Mouse (Mus musculus): Measurements from ENCODE around the gene Birc2. TPM values are rescaled to one million over a fixed set of nuclear protein-coding genes. Genes with fewer than 3 reads are reported as not detected.

Birc2 gene
- total RNA-seq, 2 experiments from 2014 or later = 31.0 to 38.1 TPM

DNA sequence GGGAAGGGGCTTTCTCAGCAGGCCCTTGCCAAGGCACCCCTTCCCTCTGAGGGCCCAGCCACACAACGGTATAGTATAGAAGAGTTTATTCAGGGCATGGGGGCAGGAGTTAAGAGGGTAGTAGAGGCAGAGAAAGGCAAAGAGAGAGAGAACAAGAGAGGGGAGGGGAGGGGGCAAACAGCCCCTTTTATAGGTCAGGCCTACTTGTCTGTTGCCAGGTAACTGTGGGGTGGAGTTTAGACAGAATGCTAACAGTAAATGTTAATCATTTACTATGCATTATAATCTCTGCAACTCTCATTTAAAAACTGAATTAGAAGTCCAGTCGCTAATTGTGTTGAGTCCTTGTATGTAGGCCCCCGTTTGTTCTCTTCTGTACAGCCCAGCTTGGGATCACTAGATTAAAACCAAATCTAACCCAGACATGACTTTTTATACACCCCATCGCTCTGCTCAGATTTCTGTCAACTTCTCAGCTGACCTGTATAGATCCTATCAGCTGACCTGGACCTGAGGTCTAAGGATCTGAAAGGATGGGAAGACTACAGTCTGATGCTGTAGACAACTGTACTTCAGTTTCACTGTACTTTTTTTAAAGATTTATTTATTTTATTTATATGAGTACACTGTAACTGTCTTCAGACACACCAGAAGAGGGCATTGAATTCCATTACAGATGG, 8.5 kb upstream of the Birc2 start:
- no peak for DNase-seq (ENCODE audit: extremely low spot score in 1 of 2, low spot score in 2 of 2)
- intact Hi-C loops (cut with DNase I) = no loop called here
- no peak for TF ChIP-seq CTCF (IDR thresholded peaks at IDR 0.05)
- no peak overlapping the region for H3K4me3 ChIP-seq
- no peak overlapping the region for H3K27ac ChIP-seq

GRCm38 (mm10) chr9:7841221-7841620, 4.4 kb upstream of the Birc2 start:
- no peak overlapping the region for H3K4me3 ChIP-seq
- H3K27ac ChIP-seq = no peak overlapping the region
- no peak for DNase-seq (ENCODE audit: extremely low spot score in 1 of 2, low spot score in 2 of 2)
- intact Hi-C loops (cut with DNase I) = no loop called here
- TF ChIP-seq CTCF (IDR thresholded peaks at IDR 0.05) = no peak

- no peak for DNase-seq (ENCODE audit: extremely low spot score in 1 of 2, low spot score in 2 of 2)
- no peak for TF ChIP-seq CTCF (IDR thresholded peaks at IDR 0.05)
- intact Hi-C loops (cut with DNase I) = loop anchor here (5.0 to 10.0 kb wide), 4 partner anchors 114 to 653 kb away; partner anchors contain the start of genes Cep126, Cfap300, Dcun1d5 and Dync2h1
These were observed 1.1 kb upstream of the Birc2 start for GRCm38 (mm10) chr9:7837806-7838440.

GRCm38 (mm10) chr9:7836331-7836730, 533 bp downstream of the Birc2 start:
- H3K27ac ChIP-seq = peak overlapping the region; percentile 100
- intact Hi-C loops (cut with DNase I) = loop anchor here (5.0 to 10.0 kb wide), 4 partner anchors 116 to 652 kb away; partner anchors contain the start of genes Cep126, Cfap300, Dcun1d5 and Dync2h1

More at GRCm38 (mm10) chr9:7837806-7838440, 1.1 kb upstream of the Birc2 start:
- Histone ChIP-seq H3K4me3 (peak overlapping the region; percentile 90), H3K27ac (peak overlapping the region; percentile 100)

DNA sequence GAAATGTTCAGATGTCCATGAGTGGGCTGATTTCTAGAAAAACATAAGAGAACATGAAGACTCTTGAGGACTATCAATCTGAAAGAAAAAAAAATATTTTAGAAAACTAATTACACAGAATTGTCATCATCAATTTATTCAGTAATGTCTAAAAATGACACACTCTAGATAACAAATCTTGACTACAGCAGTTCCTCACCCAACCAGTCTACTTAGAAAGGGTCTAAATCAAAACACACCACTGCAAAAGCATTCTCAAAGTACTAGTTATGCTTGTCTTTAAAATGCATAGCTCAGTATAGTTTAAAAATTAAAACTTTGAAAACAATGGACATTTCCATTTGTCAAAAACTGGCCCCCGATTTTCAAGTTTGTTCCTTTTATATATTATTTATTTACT, 1.6 kb downstream of the Birc2 start:
- Histone ChIP-seq H3K27ac (no peak overlapping the region), H3K4me3 (no peak overlapping the region; the same call in 1 of the 2 replicates)
- DNase-seq (ENCODE audit: extremely low spot score in 1 of 2, low spot score in 2 of 2) = no peak
- TF ChIP-seq CTCF (IDR thresholded peaks at IDR 0.05) = no peak
- intact Hi-C loops (cut with DNase I) = loop anchor here (2.0 to 10.0 kb wide), 5 partner anchors 71 to 651 kb away; partner anchors contain the start of genes Cep126, Cfap300, Dcun1d5 and Dync2h1

More at GRCm38 (mm10) chr9:7836331-7836730, 533 bp downstream of the Birc2 start:
- peak overlapping the region; percentile 90 for H3K4me3 ChIP-seq
- no peak for TF ChIP-seq CTCF (IDR thresholded peaks at IDR 0.05)
- DNase-seq (ENCODE audit: extremely low spot score in 1 of 2, low spot score in 2 of 2) = peak; percentile 45 to 46

DNA sequence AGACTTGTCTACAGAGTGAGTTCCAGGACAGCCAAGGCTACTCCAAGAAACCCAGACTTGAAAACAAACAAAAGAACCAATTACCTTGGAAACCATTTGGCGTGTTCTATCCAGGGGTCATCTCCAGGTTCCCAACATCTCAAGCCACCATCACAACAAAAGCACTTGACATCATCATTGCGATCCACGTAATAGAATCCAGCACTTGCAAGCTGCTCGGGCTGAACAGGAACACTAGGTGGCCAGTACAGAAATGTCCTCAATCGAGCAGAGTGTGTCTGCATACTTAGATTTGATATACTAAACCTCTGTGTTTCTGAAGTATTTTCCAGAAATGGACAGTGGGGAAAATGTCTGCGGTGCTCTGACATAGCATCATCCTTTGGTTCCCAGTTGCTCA, 3.4 kb downstream of the Birc2 start:
- H3K4me3 ChIP-seq = peak overlapping the region; percentile 1; the same call in 1 of the 2 replicates
- TF ChIP-seq CTCF (IDR thresholded peaks at IDR 0.05) = peak; percentile 10
- intact Hi-C loops (cut with DNase I) = loop anchor here (10.0 kb wide), 1 partner anchor 649 kb away; the partner anchor contains the start of genes Dcun1d5 and Dync2h1
- DNase-seq (ENCODE audit: extremely low spot score in 1 of 2, low spot score in 2 of 2) = no peak
- H3K27ac ChIP-seq = no peak overlapping the region

DNA sequence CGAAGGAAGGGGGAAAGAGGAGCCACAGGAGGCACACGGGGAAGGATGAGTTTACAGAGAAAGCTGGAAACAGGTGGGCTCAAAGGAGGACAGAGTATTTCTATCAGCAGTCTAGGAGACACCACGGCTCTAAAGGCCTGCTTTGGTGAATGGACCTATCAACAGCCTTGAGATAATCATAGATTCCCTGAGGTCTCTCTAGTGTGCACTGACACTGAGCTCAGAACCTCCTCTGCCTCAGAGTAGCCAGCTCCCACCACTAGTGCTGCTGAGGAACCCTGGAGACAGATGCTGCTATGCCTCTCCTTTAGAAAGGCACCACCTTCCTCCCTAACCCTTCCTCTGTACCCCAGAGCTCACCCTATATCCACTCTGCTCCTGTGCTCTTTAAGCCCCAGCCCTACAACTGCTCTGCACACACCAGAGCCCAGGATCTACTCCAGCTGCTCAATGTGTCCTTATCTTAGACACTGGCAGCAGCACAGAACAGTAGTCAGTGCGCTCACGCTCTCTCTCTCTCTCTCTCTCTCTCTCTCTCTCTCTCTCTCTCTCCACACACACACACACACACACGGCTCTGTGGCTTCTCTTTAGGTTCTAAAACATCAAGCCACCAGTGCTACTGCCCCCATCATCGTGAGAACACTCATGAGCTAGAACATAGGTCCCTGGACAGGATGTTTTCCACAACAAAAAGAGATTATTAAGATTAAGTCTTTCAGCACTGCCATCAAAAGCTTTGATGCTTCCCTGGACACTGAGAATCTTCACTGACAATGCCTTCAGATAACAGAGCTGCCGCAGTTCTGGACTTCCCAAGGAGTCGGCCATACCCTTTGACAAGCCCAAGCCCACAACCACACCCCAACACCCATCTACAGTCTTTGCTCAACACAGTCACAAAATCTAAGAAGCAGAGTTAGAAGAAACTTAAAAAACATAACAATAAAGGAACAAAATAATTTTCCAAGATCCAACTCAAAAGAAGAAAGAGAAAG, 7.0 kb downstream of the Birc2 start:
- no peak for TF ChIP-seq CTCF (IDR thresholded peaks at IDR 0.05)
- no peak for DNase-seq (ENCODE audit: extremely low spot score in 1 of 2, low spot score in 2 of 2)
- intact Hi-C loops (cut with DNase I) = loop anchor here (10.0 kb wide), 1 partner anchor 645 kb away; the partner anchor contains the start of genes Dcun1d5 and Dync2h1
- H3K27ac ChIP-seq = no peak overlapping the region
- no peak overlapping the region for H3K4me3 ChIP-seq

DNA sequence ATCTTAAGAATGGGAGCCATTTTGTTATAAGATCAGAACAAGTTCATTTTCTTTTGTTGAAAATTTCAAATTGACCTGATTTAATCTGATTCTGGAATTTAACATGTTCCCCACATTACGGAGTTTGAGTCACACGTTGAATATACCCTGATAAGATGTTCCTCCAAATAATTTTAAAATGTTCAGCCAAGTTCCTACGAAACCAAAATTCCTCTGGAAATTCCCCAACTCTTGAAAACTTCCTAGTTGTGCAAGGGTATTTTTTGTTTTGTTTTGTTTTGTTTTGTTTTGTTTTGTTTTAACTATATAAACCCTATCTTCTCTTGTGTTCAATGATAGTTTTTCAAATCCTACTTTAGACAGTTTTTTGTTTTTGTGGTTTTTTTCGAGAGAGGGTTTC, 8.2 kb downstream of the Birc2 start:
- no peak overlapping the region for H3K4me3 ChIP-seq
- TF ChIP-seq CTCF (IDR thresholded peaks at IDR 0.05) = no peak
- no peak for DNase-seq (ENCODE audit: extremely low spot score in 1 of 2, low spot score in 2 of 2)
- intact Hi-C loops (cut with DNase I) = no loop called here
- H3K27ac ChIP-seq = no peak overlapping the region

GRCm38 (mm10) chr9:7824916-7825315, 11.9 kb downstream of the Birc2 start:
- H3K27ac ChIP-seq = no peak overlapping the region
- H3K4me3 ChIP-seq = no peak overlapping the region
- TF ChIP-seq CTCF (IDR thresholded peaks at IDR 0.05) = no peak
- intact Hi-C loops (cut with DNase I) = no loop called here
- no peak for DNase-seq (ENCODE audit: extremely low spot score in 1 of 2, low spot score in 2 of 2)

- H3K4me3 ChIP-seq = no peak overlapping the region
- DNase-seq (ENCODE audit: extremely low spot score in 1 of 2, low spot score in 2 of 2) = no peak
- TF ChIP-seq CTCF (IDR thresholded peaks at IDR 0.05) = peak; percentile 20
- H3K27ac ChIP-seq = no peak overlapping the region
- intact Hi-C loops (cut with DNase I) = no loop called here
These were observed 14.1 kb downstream of the Birc2 start for GRCm38 (mm10) chr9:7822758-7823157.

DNA sequence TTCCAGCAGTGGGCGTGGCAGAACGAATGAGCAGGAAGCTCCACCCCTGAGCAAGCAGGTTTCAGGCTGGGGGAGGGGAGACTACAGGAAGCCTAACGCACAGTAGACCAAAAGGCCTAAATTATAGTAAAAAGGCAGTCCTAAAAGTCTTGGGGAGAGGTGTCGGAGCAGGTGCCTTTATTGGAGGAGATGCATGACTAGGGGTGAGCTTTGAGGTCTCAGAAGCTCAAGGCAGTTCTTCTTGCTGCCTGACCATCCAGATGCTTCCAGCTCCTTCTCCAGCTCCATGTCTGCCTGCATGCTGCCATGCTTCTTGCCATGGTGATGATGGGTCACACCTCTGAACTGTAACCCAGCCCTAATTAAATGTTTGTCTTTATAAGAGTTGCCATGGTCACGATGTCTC, 31.8 kb downstream of the Birc2 start:
- DNase-seq (ENCODE audit: extremely low spot score in 1 of 2, low spot score in 2 of 2) = no peak
- intact Hi-C loops (cut with DNase I) = no loop called here
- Histone ChIP-seq H3K27ac (no peak overlapping the region), H3K4me3 (no peak overlapping the region)
- no peak for TF ChIP-seq CTCF (IDR thresholded peaks at IDR 0.05)

Data from left cerebral cortex, adult 2 months (tissue).